In genomic region chr14:122214126-122214525, GRCm38 (mm10) we compare ENCODE assay signal across 18 mouse cellular contexts.
"Had no signal": no experiment of that assay in that cellular context is flagged by ENCODE, and none has a peak within 500 bp of the region (broad histone marks: within the 10 kb centered on the region; RNA-seq: fewer than 3 reads in every experiment).

No protein-coding gene starts in this region.

- H3K27ac ChIP-seq: midbrain, embryonic 10.5 days; midbrain, embryonic 12.5 days; midbrain, embryonic 15.5 days; neural tube, embryonic 13.5 days; neural tube, embryonic 15.5 days had no signal

- H3K36me3 ChIP-seq: midbrain, embryonic 10.5 days; midbrain, embryonic 12.5 days; midbrain, embryonic 15.5 days; neural tube, embryonic 13.5 days; neural tube, embryonic 15.5 days had no signal

- H3K9me3 ChIP-seq: midbrain, embryonic 10.5 days; midbrain, embryonic 15.5 days; neural tube, embryonic 13.5 days; neural tube, embryonic 15.5 days had no signal

- H3K4me2 ChIP-seq: lung, embryonic 14.5 days; midbrain, embryonic 12.5 days; midbrain, embryonic 15.5 days; neural tube, embryonic 13.5 days; neural tube, embryonic 15.5 days had no signal

- DNase-seq: lung, adult 18-20 months; lung, embryonic 14.5 days; lung, postnatal 10 days; lung, postnatal 4 days; retina, postnatal 1 day; right cerebral cortex, adult 18-20 months; right cerebral cortex, postnatal 25 days; right cerebral cortex, postnatal 4 days; spleen, adult 18-20 months; thymus, adult 18-20 months; thymus, postnatal 14 days; thymus, postnatal 36 days had no signal

- ATAC-seq: midbrain, embryonic 15.5 days had no signal

- H3K4me1 ChIP-seq: midbrain, embryonic 10.5 days; midbrain, embryonic 12.5 days; midbrain, embryonic 15.5 days; neural tube, embryonic 13.5 days; neural tube, embryonic 15.5 days had no signal

- H3K4me3 ChIP-seq: midbrain, embryonic 10.5 days; midbrain, embryonic 12.5 days; midbrain, embryonic 15.5 days; myocyte; neural tube, embryonic 13.5 days; neural tube, embryonic 15.5 days had no signal

- H3K9ac ChIP-seq: lung, embryonic 14.5 days; midbrain, embryonic 12.5 days; midbrain, embryonic 15.5 days; neural tube, embryonic 13.5 days; neural tube, embryonic 15.5 days had no signal

- H3K27me3 ChIP-seq: midbrain, embryonic 12.5 days; midbrain, embryonic 15.5 days; neural tube, embryonic 13.5 days; neural tube, embryonic 15.5 days had no signal
